Mouse (Mus musculus): ENCODE measurements at regions not wholly inside any gene's neighbourhood (a gene's known extent, or its start where the extent isn't known, plus 50 kb on each side); places are given as distances from the start of the nearest gene placed in this dataset.

GRCm38 (mm10) chr12:107250747-107251470 is 237.5 kb upstream of the 3110018I06Rik start:
- Histone ChIP-seq H3K9ac (ENCODE audit: low read length) (no peak overlapping the region), H3K27ac (replicated peaks in 1 of 2; ENCODE audit: control insufficient read depth in 1 of 2, insufficient read depth in 1 of 2, low read depth in 2 of 2, low read length in 2 of 2) (no peak overlapping the region), H3K4me1 (ENCODE audit: control insufficient read depth in 2 of 2, insufficient read depth in 2 of 2, low read length in 2 of 2) (peaks cover 0 to 3% of the 10 kb centered on the region in 2 experiments; a peak in 2 of 4 replicates), H3K9me3 (ENCODE audit: control insufficient read depth, low read length) (no peaks in the 10 kb centered on the region), H3K4me2 (ENCODE audit: low read length) (no peak overlapping the region), H3K27me3 (ENCODE audit: control insufficient read depth, insufficient read depth, low read length) (no peaks in the 10 kb centered on the region), H3K36me3 (ENCODE audit: control insufficient read depth, insufficient read depth, low read length) (no peaks in the 10 kb centered on the region), H3K4me3 (ENCODE audit: control insufficient read depth in 1 of 2, insufficient read depth in 1 of 2, low read depth in 1 of 2, low read length in 2 of 2) (no peak overlapping the region)
- WGBS = 49% methylated on average over 9 of the region's 9 CpGs
- no peak for ATAC-seq (ENCODE audit: insufficient number of reproducible peaks, insufficient read depth, low FRiP score, low read depth)

GRCm38 (mm10) chr12:107251981-107252380 is 236.5 kb upstream of the 3110018I06Rik start:
- no peaks in the 10 kb centered on the region for H3K36me3 ChIP-seq (ENCODE audit: control insufficient read depth, insufficient read depth, low read length)
- no peak overlapping the region for H3K4me3 ChIP-seq (ENCODE audit: control insufficient read depth in 1 of 2, insufficient read depth in 1 of 2, low read depth in 1 of 2, low read length in 2 of 2)
- no peak for ATAC-seq (ENCODE audit: insufficient number of reproducible peaks, insufficient read depth, low FRiP score, low read depth)
- H3K9ac ChIP-seq (ENCODE audit: low read length) = no peak overlapping the region
- WGBS = 73% methylated on average over 15 of the region's 15 CpGs
- H3K4me1 ChIP-seq (ENCODE audit: control insufficient read depth in 2 of 2, insufficient read depth in 2 of 2, low read length in 2 of 2) = peaks cover 0 to 3% of the 10 kb centered on the region in 2 experiments; a peak in 2 of 4 replicates
- H3K9me3 ChIP-seq (ENCODE audit: control insufficient read depth, low read length) = no peaks in the 10 kb centered on the region
- no peaks in the 10 kb centered on the region for H3K27me3 ChIP-seq (ENCODE audit: control insufficient read depth, insufficient read depth, low read length)
- no peak overlapping the region for H3K27ac ChIP-seq (replicated peaks in 1 of 2; ENCODE audit: control insufficient read depth in 1 of 2, insufficient read depth in 1 of 2, low read depth in 2 of 2, low read length in 2 of 2)
- H3K4me2 ChIP-seq (ENCODE audit: low read length) = no peak overlapping the region

GRCm38 (mm10) chr12:107262076-107262475 is 226.4 kb upstream of the 3110018I06Rik start:
- H3K27me3 ChIP-seq (ENCODE audit: control insufficient read depth, insufficient read depth, low read length) = no peaks in the 10 kb centered on the region
- no peak overlapping the region for H3K9ac ChIP-seq (ENCODE audit: low read length)
- WGBS = 82% methylated on average over 5 of the region's 5 CpGs
- no peaks in the 10 kb centered on the region for H3K36me3 ChIP-seq (ENCODE audit: control insufficient read depth, insufficient read depth, low read length)
- no peak overlapping the region for H3K4me2 ChIP-seq (ENCODE audit: low read length)
- no peaks in the 10 kb centered on the region for H3K9me3 ChIP-seq (ENCODE audit: control insufficient read depth, low read length)
- ATAC-seq (ENCODE audit: insufficient number of reproducible peaks, insufficient read depth, low FRiP score, low read depth) = no peak
- H3K27ac ChIP-seq (replicated peaks in 1 of 2; ENCODE audit: control insufficient read depth in 1 of 2, insufficient read depth in 1 of 2, low read depth in 2 of 2, low read length in 2 of 2) = no peak overlapping the region
- no peaks in the 10 kb centered on the region for H3K4me1 ChIP-seq (ENCODE audit: control insufficient read depth in 2 of 2, insufficient read depth in 2 of 2, low read length in 2 of 2)
- no peak overlapping the region for H3K4me3 ChIP-seq (ENCODE audit: control insufficient read depth in 1 of 2, insufficient read depth in 1 of 2, low read depth in 1 of 2, low read length in 2 of 2)

- no peak overlapping the region for H3K4me2 ChIP-seq (ENCODE audit: low read length)
- H3K9me3 ChIP-seq (ENCODE audit: control insufficient read depth, low read length) = no peaks in the 10 kb centered on the region
- no peak overlapping the region for H3K9ac ChIP-seq (ENCODE audit: low read length)
- no peak overlapping the region for H3K27ac ChIP-seq (replicated peaks in 1 of 2; ENCODE audit: control insufficient read depth in 1 of 2, insufficient read depth in 1 of 2, low read depth in 2 of 2, low read length in 2 of 2)
- H3K27me3 ChIP-seq (ENCODE audit: control insufficient read depth, insufficient read depth, low read length) = no peaks in the 10 kb centered on the region
- H3K36me3 ChIP-seq (ENCODE audit: control insufficient read depth, insufficient read depth, low read length) = no peaks in the 10 kb centered on the region
- H3K4me1 ChIP-seq (ENCODE audit: control insufficient read depth in 2 of 2, insufficient read depth in 2 of 2, low read length in 2 of 2) = no peaks in the 10 kb centered on the region
- WGBS = 88% methylated on average over 4 of the region's 4 CpGs
- no peak for ATAC-seq (ENCODE audit: insufficient number of reproducible peaks, insufficient read depth, low FRiP score, low read depth)
- no peak overlapping the region for H3K4me3 ChIP-seq (ENCODE audit: control insufficient read depth in 1 of 2, insufficient read depth in 1 of 2, low read depth in 1 of 2, low read length in 2 of 2)
Observed at GRCm38 (mm10) chr12:107262516-107262915, 225.9 kb upstream of the 3110018I06Rik start.

DNA sequence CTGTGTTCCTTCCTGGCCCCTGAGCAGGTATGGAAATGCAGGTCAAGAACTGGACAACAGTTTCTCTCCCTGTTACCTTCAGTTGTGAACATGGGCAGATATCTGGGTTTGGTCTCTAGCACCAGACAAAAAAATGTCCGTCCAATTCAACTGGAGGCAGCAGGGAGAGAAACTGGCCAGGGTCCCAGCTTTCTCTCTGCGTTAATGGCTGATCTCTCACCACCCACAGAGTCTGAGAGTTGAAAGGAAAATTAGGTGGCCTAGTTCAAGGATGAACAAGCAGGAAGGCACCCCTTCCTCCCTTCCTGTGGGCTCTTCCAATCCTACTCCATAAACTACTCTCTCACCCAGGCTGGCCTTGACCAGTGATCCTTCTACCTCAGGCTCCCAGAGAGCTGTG is 221.7 kb upstream of the 3110018I06Rik start:
- Histone ChIP-seq H3K9me3 (ENCODE audit: control insufficient read depth, low read length) (no peaks in the 10 kb centered on the region), H3K4me3 (ENCODE audit: control insufficient read depth in 1 of 2, insufficient read depth in 1 of 2, low read depth in 1 of 2, low read length in 2 of 2) (no peak overlapping the region), H3K4me1 (ENCODE audit: control insufficient read depth in 2 of 2, insufficient read depth in 2 of 2, low read length in 2 of 2) (no peaks in the 10 kb centered on the region), H3K9ac (ENCODE audit: low read length) (no peak overlapping the region), H3K27ac (replicated peaks in 1 of 2; ENCODE audit: control insufficient read depth in 1 of 2, insufficient read depth in 1 of 2, low read depth in 2 of 2, low read length in 2 of 2) (no peak overlapping the region), H3K4me2 (ENCODE audit: low read length) (no peak overlapping the region), H3K27me3 (ENCODE audit: control insufficient read depth, insufficient read depth, low read length) (no peaks in the 10 kb centered on the region; the same call in 1 of the 2 replicates), H3K36me3 (ENCODE audit: control insufficient read depth, insufficient read depth, low read length) (no peaks in the 10 kb centered on the region)
- 53% methylated on average over 2 of the region's 2 CpGs for WGBS
- no peak for ATAC-seq (ENCODE audit: insufficient number of reproducible peaks, insufficient read depth, low FRiP score, low read depth)

- H3K4me3 ChIP-seq (ENCODE audit: control insufficient read depth in 1 of 2, insufficient read depth in 1 of 2, low read depth in 1 of 2, low read length in 2 of 2) = no peak overlapping the region
- no peaks in the 10 kb centered on the region for H3K9me3 ChIP-seq (ENCODE audit: control insufficient read depth, low read length)
- H3K27ac ChIP-seq (replicated peaks in 1 of 2; ENCODE audit: control insufficient read depth in 1 of 2, insufficient read depth in 1 of 2, low read depth in 2 of 2, low read length in 2 of 2) = no peak overlapping the region
- no peak overlapping the region for H3K4me2 ChIP-seq (ENCODE audit: low read length)
- no peak overlapping the region for H3K9ac ChIP-seq (ENCODE audit: low read length)
- 80% methylated on average over 9 of the region's 9 CpGs for WGBS
- no peak for ATAC-seq (ENCODE audit: insufficient number of reproducible peaks, insufficient read depth, low FRiP score, low read depth)
- H3K36me3 ChIP-seq (ENCODE audit: control insufficient read depth, insufficient read depth, low read length) = no peaks in the 10 kb centered on the region
- H3K4me1 ChIP-seq (ENCODE audit: control insufficient read depth in 2 of 2, insufficient read depth in 2 of 2, low read length in 2 of 2) = no peaks in the 10 kb centered on the region
- H3K27me3 ChIP-seq (ENCODE audit: control insufficient read depth, insufficient read depth, low read length) = no peaks in the 10 kb centered on the region
Observed at GRCm38 (mm10) chr12:107285622-107286021, 202.8 kb upstream of the 3110018I06Rik start.

DNA sequence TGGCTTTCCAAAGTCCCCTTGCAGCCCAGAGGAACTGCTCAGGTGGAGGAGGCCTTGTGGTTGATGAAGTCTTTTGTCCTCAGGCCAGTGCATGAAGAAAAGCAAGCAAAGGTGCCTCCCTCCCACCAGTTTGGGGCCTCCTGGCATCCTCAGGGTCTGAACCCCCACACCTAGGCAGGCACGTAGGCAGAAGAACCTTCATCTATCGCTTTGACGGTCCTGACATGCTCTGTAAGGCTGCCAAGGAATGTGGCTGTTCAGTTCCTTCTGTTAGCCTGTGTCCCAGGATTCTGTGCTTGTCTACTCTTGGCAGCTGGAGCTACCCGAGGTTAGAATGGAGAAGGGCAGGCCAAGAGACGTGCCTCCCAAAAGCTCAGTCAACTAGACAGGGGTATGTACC is 197.1 kb upstream of the 3110018I06Rik start:
- Histone ChIP-seq H3K4me1 (ENCODE audit: control insufficient read depth in 2 of 2, insufficient read depth in 2 of 2, low read length in 2 of 2) (no peaks in the 10 kb centered on the region), H3K27me3 (ENCODE audit: control insufficient read depth, insufficient read depth, low read length) (no peaks in the 10 kb centered on the region), H3K36me3 (ENCODE audit: control insufficient read depth, insufficient read depth, low read length) (no peaks in the 10 kb centered on the region), H3K4me2 (ENCODE audit: low read length) (no peak overlapping the region), H3K9me3 (ENCODE audit: control insufficient read depth, low read length) (no peaks in the 10 kb centered on the region), H3K9ac (ENCODE audit: low read length) (no peak overlapping the region), H3K27ac (replicated peaks in 1 of 2; ENCODE audit: control insufficient read depth in 1 of 2, insufficient read depth in 1 of 2, low read depth in 2 of 2, low read length in 2 of 2) (no peak overlapping the region), H3K4me3 (ENCODE audit: control insufficient read depth in 1 of 2, insufficient read depth in 1 of 2, low read depth in 1 of 2, low read length in 2 of 2) (no peak overlapping the region)
- no peak for ATAC-seq (ENCODE audit: insufficient number of reproducible peaks, insufficient read depth, low FRiP score, low read depth)
- WGBS = 70% methylated on average over 5 of the region's 5 CpGs
